Mouse (Mus musculus) mouse embryonic stem cell (cell line): ENCODE data around the gene Calhm5.

Experiments used
- in situ Hi-C, 2 experiments: fragments of 300-500 bp; cut with MboI; formaldehyde crosslinking; loops; 1 replicate in 1 of 2; 3 replicates in 1 of 2; pipeline ENCODE4 v1.14.3; 2019 to 2020; ENCODE audit warnings: low sequenced_read_pairs in 2 of 2, low pct_unique_long_range_greater_than_20kb in 1 of 2, mixed read lengths in 1 of 2; ENCODE audit not compliant: unreplicated experiment in 1 of 2

Gene Calhm5

GRCm38 (mm10) chr10:34086514-34086913 lies 9.8 kb downstream of the Calhm5 start:
- in situ Hi-C loops = no loop called here

- in situ Hi-C loops = no loop called here
Observed at GRCm38 (mm10) chr10:34074522-34075200, 21.7 kb downstream of the Calhm5 start.

DNA sequence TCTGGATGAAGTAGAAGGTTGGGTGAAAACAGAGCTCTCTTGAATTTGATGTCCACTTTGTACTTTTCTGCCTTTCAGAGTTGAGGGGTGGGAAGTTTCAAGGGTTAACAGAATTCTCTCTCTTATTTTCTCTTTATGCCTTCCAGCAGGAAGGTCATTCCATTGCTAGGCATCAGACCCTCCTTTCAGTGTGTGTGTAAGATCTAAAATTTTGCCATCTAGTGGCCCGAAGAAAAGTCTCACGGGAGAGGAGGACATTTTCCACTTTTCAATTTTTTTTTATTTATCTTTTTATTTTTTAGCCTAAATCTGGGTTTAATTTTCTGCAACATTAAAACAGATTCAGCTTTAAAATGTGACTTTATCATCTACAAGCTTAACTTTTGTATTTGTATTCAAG lies 24.7 kb downstream of the Calhm5 start:
- in situ Hi-C loops = no loop called here

DNA sequence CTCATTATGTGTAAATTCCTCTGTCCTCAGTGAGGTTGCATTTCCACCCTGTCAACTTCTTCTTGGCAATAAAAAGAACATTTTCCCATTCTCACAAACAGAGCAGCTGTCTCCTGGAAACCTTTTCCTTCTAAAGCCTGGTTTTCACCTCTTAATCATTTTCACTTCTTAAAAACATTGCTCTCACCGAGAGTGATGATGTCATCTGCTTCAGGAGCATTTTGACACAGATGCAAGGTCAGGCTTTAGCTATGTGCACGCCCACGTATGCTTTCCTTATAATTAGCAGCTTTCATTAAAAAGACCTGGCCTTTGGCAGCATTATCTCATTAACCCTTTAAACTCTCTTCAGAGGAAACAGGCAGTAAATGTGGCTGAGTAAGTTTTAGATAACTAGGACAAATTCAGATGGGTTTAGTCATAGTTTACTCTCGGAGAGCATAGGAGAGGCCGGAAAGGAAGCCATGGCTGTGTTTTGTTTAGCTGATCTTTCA lies 25.3 kb downstream of the Calhm5 start:
- in situ Hi-C loops = no loop called here

- in situ Hi-C loops = no loop called here
Observed at GRCm38 (mm10) chr10:34069606-34070005, 26.7 kb downstream of the Calhm5 start.

DNA sequence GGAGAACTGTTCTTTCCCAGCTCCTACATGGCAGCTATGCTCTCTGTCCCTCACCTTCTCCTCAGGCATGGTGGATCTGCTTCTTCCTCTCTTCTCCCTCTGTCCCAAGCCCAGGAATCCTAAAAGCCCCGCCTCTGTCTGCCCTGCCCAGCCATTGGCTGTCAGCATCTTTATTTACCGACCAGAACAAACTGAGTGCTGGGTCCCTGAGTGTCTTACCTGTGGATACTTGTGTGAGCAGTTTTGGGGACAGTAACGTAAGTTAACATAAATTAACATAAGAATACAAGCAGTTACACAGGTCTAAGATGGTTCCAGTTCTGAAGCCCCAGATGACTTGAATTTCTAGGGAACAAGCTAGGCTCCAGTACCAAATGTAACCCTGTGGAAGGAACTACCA lies 29.7 kb downstream of the Calhm5 start:
- in situ Hi-C loops = no loop called here

DNA sequence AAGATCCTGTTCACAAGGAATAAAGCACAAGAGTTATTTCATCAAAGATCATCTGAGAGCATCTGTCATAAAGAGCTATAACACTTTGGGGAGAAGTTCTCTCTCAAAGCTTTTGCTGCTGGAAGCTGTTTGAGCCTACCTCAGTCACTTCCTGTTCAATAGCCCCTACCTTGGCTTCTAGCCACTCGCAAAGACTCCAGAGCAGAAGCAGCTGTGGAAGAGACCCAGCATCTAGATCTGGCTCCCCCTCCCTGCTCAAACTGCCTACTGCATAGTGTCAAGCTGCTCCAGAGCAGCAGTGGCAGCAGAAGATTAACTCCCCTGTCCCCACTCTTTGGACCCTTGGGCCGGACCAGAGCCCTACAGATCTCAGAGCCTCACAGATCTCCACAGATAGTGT lies 42.3 kb downstream of the Calhm5 start:
- in situ Hi-C loops = no loop called here

GRCm38 (mm10) chr10:34044210-34044609 lies 52.1 kb downstream of the Calhm5 start, which contains the start of gene Calhm4:
Gene Calhm4 (minus strand): TSS chr10:34044310.
- in situ Hi-C loops = no loop called here
